Mouse (Mus musculus) adrenal gland, postnatal 14 days (tissue): ENCODE results near the gene Mvd. TPM values are rescaled to one million over a fixed set of nuclear protein-coding genes. Genes with fewer than 3 reads are reported as not detected.

Experiments
- DNase-seq: peaks from one replicate; pipeline ENCODE4 v3.0.0; 2021; ENCODE audit warnings: mixed read lengths
- long read RNA-seq, 2 experiments: library from polyadenylated mRNA; stranded (forward); transcript quantifications; one replicate each; pipeline ENCODE4 v2.0.0; 2021
- total RNA-seq: library from RNA; stranded (reverse); gene quantifications from 2 replicates; pipeline ENCODE4 v1.2.3, GENCODE M21; 2021

Mvd gene
- total RNA-seq, result 10.6 and 13.3 TPM in 2 replicates
- long read RNA-seq, experiment 1, transcript Mvd-201 (10 exons, 1,756 nt), result major isoform, 37 of 44 reads
- long read RNA-seq, experiment 1, partial matches to known transcripts, result 3 of 44 reads
- long read RNA-seq, experiment 1, other reads (novel, unspliced or antisense), result 3 of 44 reads
- long read RNA-seq, experiment 2, transcript Mvd-201 (10 exons, 1,756 nt), result major isoform, 14 of 16 reads
- long read RNA-seq, experiment 2, partial matches to known transcripts, result 1 of 16 reads
- long read RNA-seq, experiment 2, other reads (novel, unspliced or antisense), result 1 of 16 reads

GRCm38 (mm10) chr8:122443262-122444006 lies at the start of gene Mvd:
Mvd (minus strand) TSS chr8:122443422.
- peak; percentile 99 for DNase-seq

- no peak for DNase-seq
Observed at GRCm38 (mm10) chr8:122488387-122488786, 45.2 kb upstream of the Mvd start.

- DNase-seq, result no peak
Observed at GRCm38 (mm10) chr8:122484831-122485230, 41.6 kb upstream of the Mvd start.

DNA sequence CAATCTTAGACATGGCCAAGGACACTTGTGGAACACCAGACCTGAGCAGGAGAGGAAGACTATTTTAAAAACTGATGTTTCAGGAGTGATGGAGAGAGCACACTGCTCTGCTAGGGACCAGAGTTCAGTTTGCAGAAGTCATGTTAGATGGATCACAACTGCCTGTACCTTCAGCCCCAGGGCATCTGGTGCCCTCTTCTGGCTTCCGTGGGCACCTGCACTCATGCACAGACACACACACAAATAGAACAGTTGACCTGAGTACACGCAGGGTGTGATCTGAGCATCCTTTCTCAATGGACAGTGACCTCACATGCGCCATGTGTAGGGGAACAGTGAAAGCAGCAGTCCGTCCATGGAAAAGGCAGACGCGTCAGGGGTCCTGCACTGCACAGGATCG lies 40.7 kb upstream of the Mvd start:
- no peak for DNase-seq

GRCm38 (mm10) chr8:122482448-122482847 lies 39.2 kb upstream of the Mvd start:
- no peak for DNase-seq

DNA sequence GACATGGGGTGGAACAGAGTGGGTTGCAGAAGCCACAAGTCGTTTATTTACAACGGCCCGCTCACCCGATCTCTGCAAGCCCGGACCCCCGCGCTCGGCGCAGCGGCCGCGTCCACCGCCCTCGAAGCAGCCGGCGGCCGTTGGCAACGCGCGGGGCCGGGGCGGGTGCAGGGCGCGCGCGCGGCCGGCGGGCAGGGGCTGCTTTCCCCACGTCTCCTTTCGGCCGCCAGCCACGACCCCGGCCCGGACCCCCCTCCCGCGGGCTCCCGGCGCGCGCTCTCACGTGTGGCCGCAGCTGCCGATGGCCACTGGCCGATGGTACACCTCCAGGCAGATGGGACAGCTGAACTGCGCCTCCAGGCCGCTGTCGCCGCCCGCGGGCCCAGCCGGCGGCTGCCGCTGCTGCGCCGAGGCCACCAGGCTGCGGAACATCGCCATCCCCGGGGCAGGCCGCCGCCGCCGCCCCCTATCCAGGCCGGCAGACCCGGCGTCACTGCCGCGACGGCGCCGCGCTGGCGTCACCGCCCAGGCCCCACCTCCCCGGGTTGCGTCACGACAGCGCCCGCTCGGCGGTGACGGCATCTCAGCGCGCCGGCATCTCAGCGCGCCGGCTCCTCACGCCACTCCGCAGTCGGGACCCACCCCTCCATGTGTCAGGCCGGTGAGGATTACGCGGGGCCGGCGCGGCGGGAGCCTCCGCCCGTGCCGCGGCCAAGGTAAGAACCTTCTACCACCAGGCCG lies 32.5 kb upstream of the Mvd start, which contains the start of the genes Rnf166 and Ctu2:
Gene Rnf166 (minus strand): TSS at position 485 of the 741 bp plus-strand sequence.
Gene Ctu2 (plus strand): TSS at position 564 of the 741 bp plus-strand sequence.
- peak; percentile 97 for DNase-seq

DNA sequence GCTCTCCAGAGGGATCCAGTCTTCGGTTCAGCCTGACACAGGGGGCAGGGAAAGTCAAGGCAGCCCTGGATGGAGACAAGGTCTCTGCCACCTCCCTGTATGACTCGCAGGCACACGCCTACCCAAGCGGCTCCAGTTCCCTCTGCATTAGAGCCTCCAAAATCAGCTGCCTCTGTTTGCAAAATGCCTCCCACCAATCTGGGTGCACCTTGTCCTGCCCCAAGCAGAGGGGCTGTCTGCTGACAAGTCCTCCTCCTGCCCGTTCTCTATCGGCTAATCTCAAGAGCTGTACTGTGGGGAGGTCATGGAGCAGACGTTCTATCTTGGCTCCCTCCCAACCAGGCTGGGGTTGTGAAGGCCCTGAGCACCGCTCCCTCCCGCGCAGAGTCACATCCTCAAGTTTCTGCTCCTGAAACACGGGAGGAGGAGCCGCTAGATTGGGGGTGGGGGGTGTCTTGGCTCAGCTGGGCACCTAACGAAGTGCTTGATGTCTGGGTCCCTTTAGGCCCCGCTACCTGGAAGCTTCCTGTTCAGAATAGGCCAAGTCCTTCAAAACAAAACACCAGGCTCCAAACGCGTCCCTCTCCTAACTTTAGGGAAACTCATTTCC lies 31.8 kb upstream of the Mvd start:
- peak; percentile 84 for DNase-seq

- DNase-seq, result no peak
Observed at GRCm38 (mm10) chr8:122473911-122474421, 30.7 kb upstream of the Mvd start.

- DNase-seq, result no peak
Observed at GRCm38 (mm10) chr8:122470691-122471090, 27.5 kb upstream of the Mvd start.

GRCm38 (mm10) chr8:122469965-122470364 lies 26.7 kb upstream of the Mvd start:
- no peak for DNase-seq

DNA sequence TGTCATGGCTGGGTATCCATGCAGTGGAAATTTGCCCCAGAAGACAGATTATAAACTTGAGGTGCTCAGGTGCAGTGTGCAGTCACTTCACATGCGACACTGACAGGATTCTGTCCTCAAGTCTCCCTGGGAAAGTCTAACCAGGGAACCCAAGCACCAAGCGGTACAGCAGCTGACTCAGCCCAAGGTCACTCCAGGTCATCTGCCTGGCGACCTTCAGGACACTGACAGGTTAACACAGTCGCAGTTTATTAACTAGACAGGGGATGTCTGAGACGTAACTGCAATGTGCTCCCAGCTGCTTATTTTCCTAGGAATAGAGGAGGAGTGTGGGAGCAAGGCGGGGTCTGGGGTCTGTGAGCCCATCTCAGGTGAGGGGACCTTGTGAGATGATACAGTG lies 26.2 kb upstream of the Mvd start:
- no peak for DNase-seq

- no peak for DNase-seq
Observed at GRCm38 (mm10) chr8:122467816-122468215, 24.6 kb upstream of the Mvd start.

DNA sequence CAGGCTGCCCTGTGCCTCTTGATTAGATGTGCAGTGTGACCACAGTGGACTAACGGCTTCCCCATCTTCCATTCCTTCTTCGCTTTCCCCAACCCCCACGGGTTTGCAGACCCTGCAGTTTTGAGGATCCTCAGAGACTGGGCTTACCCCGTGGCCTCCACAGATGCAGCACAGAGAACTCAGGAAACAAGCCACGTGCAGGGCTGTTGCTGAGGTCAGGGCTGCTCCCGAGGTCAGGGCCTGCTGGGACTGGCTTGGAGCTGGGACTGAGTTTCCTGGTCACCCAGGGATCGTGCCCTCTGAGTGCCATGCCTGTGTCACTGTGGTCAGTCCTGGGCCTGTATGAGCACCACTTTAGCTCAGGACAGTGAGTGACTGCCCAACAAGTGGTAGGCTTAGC lies 21.8 kb upstream of the Mvd start:
- DNase-seq, result peak; percentile 50

DNA sequence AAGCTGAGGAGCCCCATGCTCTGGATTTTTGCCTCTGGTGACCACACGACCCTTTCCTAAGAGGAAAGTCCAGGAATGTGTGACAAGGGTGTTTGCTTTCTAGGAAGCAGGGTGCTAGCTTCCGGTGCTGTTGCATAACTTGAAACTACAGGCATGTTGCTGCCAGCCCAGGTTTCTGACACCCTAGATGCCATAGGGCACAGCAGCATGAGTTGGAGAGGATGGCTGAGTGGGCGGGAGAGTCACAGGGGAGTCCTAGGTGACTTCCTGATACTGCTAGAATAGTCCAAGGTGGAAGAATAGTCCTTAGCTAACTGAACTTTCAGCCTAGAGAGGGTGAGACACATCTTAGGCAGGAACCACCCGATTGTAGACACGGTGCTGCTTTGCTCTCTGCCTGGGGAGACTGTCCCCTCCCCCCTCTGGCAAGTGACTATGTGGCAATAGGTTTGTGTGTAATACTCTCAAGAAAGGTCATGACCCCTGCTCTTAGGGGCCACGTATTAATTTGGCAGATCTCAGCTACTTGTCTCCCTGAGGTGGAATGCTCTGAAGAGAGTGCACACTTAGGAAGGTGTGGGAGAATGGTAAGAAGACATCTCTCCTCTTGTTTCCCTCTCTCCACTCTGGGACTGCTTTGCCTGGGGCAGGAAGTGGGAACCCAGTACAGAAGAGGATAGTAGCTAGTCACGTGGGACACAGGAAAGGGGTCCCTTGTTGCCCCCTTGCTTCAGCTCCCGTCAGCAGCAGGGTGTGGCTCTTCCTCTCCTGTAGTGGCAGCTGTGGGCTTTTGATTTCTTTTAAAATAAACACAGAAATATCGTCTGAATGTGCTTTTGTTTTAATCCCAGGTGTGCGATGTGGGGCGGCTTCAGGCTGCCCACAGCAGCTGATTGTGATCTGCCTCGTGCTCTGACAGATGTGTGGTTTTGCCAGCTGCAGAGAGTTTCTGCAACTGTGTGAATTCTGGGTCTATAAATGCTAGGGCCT lies 20.7 kb upstream of the Mvd start:
- peak; percentile 46 for DNase-seq

GRCm38 (mm10) chr8:122462510-122462909 lies 19.3 kb upstream of the Mvd start:
- DNase-seq, result no peak

- no peak for DNase-seq
Observed at GRCm38 (mm10) chr8:122461473-122462148, 18.4 kb upstream of the Mvd start.

DNA sequence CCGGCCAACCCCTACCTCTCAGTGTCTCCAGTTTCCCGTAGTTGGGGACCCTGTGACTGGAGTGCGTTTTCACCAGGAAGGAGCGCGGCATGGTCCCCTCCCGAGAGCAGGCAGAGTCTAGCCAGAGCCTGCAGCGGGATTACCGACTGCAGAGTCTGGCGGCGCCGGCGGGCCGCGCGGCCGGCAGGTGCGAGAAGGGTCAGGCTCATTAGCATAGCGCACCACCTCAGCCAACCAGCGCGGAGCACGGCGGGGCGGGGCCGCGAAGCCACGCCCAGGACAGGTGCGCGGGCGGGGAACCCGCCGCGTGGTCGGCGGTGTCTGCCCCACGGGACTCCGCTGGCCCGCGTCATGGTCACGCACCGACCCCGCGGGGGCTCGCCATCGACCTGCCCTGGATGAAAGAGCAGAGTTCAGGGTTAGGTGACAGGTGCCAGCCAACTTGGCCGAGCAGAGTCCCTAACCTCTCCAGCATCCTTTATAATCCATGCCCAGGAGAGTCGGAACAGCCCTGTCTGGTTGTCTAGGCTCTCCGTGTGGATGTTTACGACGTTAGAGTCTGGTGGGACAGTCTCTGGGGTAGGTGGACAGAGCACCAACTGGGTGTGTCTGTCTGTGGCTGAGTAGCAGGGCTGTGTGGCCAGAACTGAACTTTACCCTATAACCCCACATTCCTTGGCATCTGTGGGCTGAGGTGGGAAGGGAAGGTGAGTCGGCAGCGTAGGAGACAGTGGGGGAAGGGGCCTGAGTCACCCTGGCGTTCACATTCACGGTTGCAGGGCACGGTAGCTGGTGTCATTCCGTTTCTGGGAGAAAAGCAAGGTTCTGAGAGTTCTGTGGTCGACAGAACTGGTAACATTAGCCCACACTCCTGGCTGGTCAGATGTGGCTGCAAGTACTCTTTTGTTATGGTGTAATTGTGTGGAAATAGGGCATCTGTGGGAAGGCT lies 17.6 kb upstream of the Mvd start, which contains the start of gene Snai3:
Gene Snai3 (minus strand): TSS at position 210 of the 949 bp plus-strand sequence.
- peak; percentile 65 for DNase-seq

GRCm38 (mm10) chr8:122459990-122460389 lies 16.8 kb upstream of the Mvd start:
- DNase-seq, result no peak
